Mouse (Mus musculus) hindbrain, embryonic 16.5 days (tissue): ENCODE measurements around the gene Vdr. TPM values are rescaled to one million over a fixed set of nuclear protein-coding genes. Genes with fewer than 3 reads are reported as not detected.

ENCODE experiments used
- ATAC-seq: fragments of 200-750 bp; cut with Nextera tagmentation; 2 replicates; pipeline ENCODE4 v1.8.0; 2017; ENCODE audit warnings: moderate TSS enrichment, moderate library complexity
- H3K27ac ChIP-seq: fragments of 300-500 bp; sonication (generic); 2 replicates; pipeline ENCODE4 v1.5.1; 2014; ENCODE audit warnings: low read depth, mild to moderate bottlenecking, control low read depth, low read length, moderate library complexity
- H3K27me3 ChIP-seq: fragments of 300-500 bp; sonication (generic); replicated peaks from 2 replicates; pipeline ENCODE4 v1.6.1; 2014; ENCODE audit warnings: low read length; ENCODE audit not compliant: control insufficient read depth, insufficient read depth
- H3K36me3 ChIP-seq: fragments of 300-500 bp; sonication (generic); 2 replicates; pipeline ENCODE4 v1.6.1; 2014; ENCODE audit warnings: mild to moderate bottlenecking, low read length, moderate library complexity, mixed read lengths; ENCODE audit not compliant: control insufficient read depth, insufficient read depth
- H3K4me1 ChIP-seq: fragments of 300-500 bp; sonication (generic); 2 replicates; pipeline ENCODE4 v1.6.1; 2014; ENCODE audit warnings: low read depth, low read length; ENCODE audit not compliant: control insufficient read depth, insufficient read depth
- H3K4me2 ChIP-seq: fragments of 300-500 bp; sonication (generic); 2 replicates; pipeline ENCODE4 v1.6.1; 2014; ENCODE audit warnings: mild to moderate bottlenecking, low read length, control low read depth, moderate library complexity
- H3K4me3 ChIP-seq: fragments of 300-500 bp; sonication (generic); 2 replicates; pipeline ENCODE4 v1.5.1; 2014; ENCODE audit warnings: mild to moderate bottlenecking, low read length, control low read depth, moderate library complexity
- H3K9ac ChIP-seq: fragments of 300-500 bp; sonication (generic); 2 replicates; pipeline ENCODE4 v1.6.1; 2014; ENCODE audit warnings: low read depth, mild to moderate bottlenecking, control low read depth, low read length, moderate library complexity
- H3K9me3 ChIP-seq: fragments of 300-500 bp; sonication (generic); 2 replicates; pipeline ENCODE4 v1.6.1; 2014; ENCODE audit warnings: mild to moderate bottlenecking, low read length, moderate library complexity; ENCODE audit not compliant: control insufficient read depth
- WGBS: fragments of 180-500 bp; shearing (Covaris S2); extraction: QIAGEN DNeasy Blood & Tissue Kit; methylation state at CpG from one replicate; pipeline ENCODE4 v1.1.7; 2014; 5-methylcytosine and 5-hydroxymethylcytosine counted together
- polyA plus RNA-seq: library from polyadenylated mRNA; unstranded; fragments of >200 nt; fragmentation: Nextera tagmentation; extraction: Ambion mirVana; gene quantifications from 2 replicates; pipeline ENCODE4 v1.2.1, GENCODE M21; 2015

The Vdr gene
- polyA plus RNA-seq, 1 experiment from 2014 or later: 0.26 TPM

DNA sequence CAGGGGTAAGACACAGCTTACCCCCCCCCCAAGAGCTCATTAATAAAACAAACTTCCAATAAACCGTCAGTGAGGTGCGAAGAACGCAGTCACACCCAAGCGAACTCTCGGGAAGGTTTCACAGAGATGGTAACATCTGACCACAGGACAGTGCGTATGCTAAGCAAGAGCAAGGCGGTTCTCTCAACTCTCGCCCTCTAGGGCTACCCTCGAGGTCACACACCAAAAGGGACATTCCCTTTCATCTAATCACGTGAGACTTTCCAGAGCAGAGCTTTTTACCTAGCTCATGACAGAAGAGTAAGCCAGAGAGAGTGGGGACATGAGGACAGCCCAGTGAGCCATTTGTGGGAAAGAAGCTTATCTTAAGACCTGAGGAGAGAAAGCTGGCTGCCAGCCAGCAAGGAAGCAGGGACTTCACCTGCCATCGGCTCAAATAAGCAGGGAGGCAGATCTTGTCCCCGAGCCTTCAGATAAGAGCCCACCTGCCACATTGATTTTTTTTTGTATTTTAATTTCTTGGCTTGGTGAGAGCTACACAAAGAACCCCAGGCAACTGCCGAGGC lies 18.9 kb upstream of the Vdr start:
- Histone ChIP-seq H3K27me3 (no peaks in the 10 kb centered on the region), H3K9me3 (no peaks in the 10 kb centered on the region), H3K4me3 (no peak overlapping the region), H3K4me2 (no peak overlapping the region), H3K36me3 (no peaks in the 10 kb centered on the region), H3K27ac (no peak overlapping the region), H3K9ac (no peak overlapping the region), H3K4me1 (no peaks in the 10 kb centered on the region)
- no peak for ATAC-seq
- 67% methylated on average over 13 of the region's 13 CpGs for WGBS

DNA sequence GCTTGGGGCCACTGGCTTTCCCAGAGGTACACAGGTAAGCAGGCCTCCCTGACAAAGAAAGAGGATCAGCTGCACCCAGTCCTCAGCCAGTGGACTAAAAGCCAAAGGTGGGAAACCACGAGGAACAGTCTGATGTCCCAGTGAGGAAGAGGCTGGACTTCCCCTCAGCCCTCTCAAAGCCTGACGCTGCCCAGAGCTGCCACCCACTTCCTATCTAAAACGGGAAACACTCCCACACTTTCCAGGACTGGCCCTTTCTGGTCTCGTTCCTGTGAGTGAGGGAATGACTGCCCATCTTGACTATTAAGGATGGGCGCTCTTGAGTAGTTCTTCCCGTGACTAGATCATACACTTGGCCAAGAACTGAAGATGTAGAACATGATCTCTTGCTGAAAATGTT lies 17.4 kb upstream of the Vdr start:
- no peak overlapping the region for H3K4me3 ChIP-seq
- H3K9ac ChIP-seq: no peak overlapping the region
- ATAC-seq: no peak
- H3K9me3 ChIP-seq: no peaks in the 10 kb centered on the region
- H3K36me3 ChIP-seq: no peaks in the 10 kb centered on the region
- no peak overlapping the region for H3K4me2 ChIP-seq
- no peak overlapping the region for H3K27ac ChIP-seq
- no peaks in the 10 kb centered on the region for H3K4me1 ChIP-seq
- WGBS: 86% methylated on average over 6 of the region's 6 CpGs
- H3K27me3 ChIP-seq: no peaks in the 10 kb centered on the region

DNA sequence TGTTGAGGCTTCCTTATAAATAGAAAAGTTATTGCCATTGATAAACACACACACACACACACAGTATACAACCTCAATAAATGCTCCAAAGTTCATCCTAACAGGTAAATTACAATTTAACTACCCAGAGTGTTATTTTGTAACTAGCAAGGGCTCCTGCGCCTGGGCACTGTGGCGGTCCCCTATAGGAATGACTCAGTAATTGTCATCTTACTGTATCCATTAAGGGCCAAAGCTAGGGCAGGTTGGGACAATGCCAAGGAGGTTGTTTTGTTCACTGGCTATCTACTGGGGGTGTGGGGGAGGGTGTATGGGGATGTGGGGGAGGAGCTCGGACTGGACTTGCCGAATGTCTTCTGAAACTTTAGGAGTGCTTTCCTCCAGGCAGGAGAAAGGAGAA lies 16.6 kb upstream of the Vdr start:
- no peak for ATAC-seq
- no peaks in the 10 kb centered on the region for H3K9me3 ChIP-seq
- H3K4me2 ChIP-seq: no peak overlapping the region
- no peaks in the 10 kb centered on the region for H3K27me3 ChIP-seq
- H3K27ac ChIP-seq: no peak overlapping the region
- H3K4me1 ChIP-seq: no peaks in the 10 kb centered on the region
- no peak overlapping the region for H3K4me3 ChIP-seq
- H3K36me3 ChIP-seq: no peaks in the 10 kb centered on the region
- H3K9ac ChIP-seq: no peak overlapping the region
- 69% methylated on average over 4 of the region's 4 CpGs for WGBS

DNA sequence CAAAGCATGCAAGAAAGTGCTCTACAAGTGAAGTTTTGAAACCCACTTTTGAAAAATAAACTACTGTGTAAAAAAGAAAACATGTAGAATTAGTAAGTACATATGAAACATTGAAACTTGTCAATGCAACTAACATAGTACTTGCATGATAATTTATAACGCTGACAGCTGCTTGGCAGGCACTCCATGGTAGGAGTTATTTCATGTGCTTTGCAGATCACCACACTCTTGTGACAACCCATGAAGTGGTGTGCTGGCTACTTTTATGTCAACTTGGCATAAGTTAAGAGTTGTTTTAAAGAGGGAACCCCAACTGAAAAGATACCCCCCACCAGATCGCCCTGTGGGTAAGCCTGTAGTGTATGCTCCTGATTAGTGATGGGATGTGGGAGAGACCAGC lies 12.0 kb upstream of the Vdr start:
- Histone ChIP-seq H3K4me2 (no peak overlapping the region), H3K4me1 (no peaks in the 10 kb centered on the region), H3K27ac (no peak overlapping the region), H3K9ac (no peak overlapping the region), H3K9me3 (no peaks in the 10 kb centered on the region), H3K4me3 (no peak overlapping the region), H3K27me3 (no peaks in the 10 kb centered on the region), H3K36me3 (no peaks in the 10 kb centered on the region)
- ATAC-seq: no peak
- WGBS: 85% methylated on average over 2 of the region's 2 CpGs

DNA sequence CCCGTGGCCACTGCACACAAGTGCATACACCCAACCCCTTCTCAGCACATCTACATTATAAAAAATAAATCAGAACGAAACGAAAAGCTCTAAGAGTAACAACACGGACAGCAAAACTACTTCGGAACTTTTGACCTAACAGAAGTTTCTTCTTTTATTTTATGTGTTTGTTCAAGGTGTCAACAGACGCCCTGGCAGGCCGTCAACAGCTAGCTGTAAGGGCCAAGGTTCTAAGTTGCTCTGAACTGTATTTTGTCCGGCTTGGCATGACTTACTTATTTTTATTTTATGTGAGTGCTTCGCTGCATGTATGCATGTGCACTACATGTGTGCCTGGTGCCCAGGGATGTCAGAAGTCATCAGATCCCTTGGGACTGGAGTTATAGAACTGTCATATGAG lies 11.4 kb upstream of the Vdr start:
- Histone ChIP-seq H3K27ac (no peak overlapping the region), H3K4me2 (no peak overlapping the region), H3K9ac (no peak overlapping the region), H3K27me3 (no peaks in the 10 kb centered on the region), H3K9me3 (no peaks in the 10 kb centered on the region), H3K4me1 (no peaks in the 10 kb centered on the region), H3K4me3 (no peak overlapping the region), H3K36me3 (no peaks in the 10 kb centered on the region)
- 94% methylated on average over 9 of the region's 9 CpGs for WGBS
- no peak for ATAC-seq

DNA sequence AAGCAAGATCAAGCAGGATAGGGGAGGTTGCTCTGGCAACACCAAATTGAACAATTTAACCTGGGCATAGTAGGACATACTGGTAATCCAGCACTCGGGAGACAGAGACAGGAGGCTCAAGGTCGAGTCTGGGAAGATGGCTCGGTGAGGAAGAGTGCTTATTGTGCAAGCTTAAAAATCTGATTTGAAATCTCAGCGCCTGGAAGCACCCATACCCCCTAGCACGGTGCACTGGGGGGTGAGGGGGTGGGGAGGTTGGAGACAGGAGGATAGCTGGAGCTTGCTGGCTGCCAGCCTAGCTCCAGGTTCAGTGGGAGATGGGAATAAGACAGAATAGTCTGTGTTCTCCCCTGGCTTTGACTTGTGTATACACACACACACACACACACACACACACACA lies 9.9 kb upstream of the Vdr start:
- H3K9ac ChIP-seq: no peak overlapping the region
- no peaks in the 10 kb centered on the region for H3K4me1 ChIP-seq
- no peaks in the 10 kb centered on the region for H3K9me3 ChIP-seq
- no peak overlapping the region for H3K27ac ChIP-seq
- H3K36me3 ChIP-seq: no peaks in the 10 kb centered on the region
- H3K4me3 ChIP-seq: no peak overlapping the region
- no peak for ATAC-seq
- H3K4me2 ChIP-seq: no peak overlapping the region
- WGBS: 73% methylated on average over 5 of the region's 5 CpGs
- no peaks in the 10 kb centered on the region for H3K27me3 ChIP-seq

DNA sequence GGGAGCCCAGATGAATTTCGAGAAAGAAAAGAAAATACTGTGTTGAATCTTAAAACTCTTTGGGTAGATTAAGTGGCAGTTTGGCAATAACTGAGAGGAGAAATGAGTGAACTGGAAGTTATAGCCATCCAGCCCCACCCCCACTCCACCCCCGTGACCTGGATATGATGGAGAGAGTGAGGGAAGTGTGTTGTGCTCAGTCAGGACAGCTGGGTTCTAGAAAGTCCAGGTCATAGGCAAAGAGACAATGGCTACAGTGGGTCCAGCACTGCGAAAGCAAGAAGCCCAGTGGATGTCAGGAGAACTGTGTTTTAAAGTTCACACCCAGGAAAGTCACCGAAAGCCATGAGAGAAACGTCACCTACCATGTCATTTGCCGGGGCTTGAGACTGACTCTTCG lies 8.8 kb upstream of the Vdr start:
- H3K36me3 ChIP-seq: no peaks in the 10 kb centered on the region
- 92% methylated on average over 7 of the region's 7 CpGs for WGBS
- no peak for ATAC-seq

DNA sequence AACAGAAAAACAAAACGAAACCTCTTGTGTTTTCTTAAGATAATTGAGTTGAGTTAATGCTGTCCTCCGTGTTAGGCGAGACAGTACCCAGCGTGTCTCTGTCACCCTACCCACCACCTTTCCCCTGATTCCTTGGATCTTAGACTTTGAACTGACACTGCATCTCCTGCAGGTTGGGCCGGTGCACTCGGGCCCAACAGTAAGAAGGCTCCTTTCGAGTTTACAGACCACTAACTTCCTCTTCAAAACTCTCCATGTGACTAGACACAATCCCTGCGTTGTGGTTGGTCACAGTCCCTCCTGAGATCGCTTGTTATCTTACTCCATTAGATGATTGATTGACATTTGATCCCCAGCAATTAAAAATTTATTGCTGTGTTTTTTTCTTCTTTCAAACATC lies 7.6 kb upstream of the Vdr start:
- Histone ChIP-seq H3K9me3 (no peaks in the 10 kb centered on the region), H3K4me1 (no peaks in the 10 kb centered on the region), H3K9ac (no peak overlapping the region), H3K27ac (no peak overlapping the region), H3K36me3 (no peaks in the 10 kb centered on the region), H3K27me3 (no peaks in the 10 kb centered on the region), H3K4me3 (no peak overlapping the region), H3K4me2 (no peak overlapping the region)
- ATAC-seq: no peak
- 86% methylated on average over 9 of the region's 9 CpGs for WGBS

More for the DNA sequence above, 8.8 kb upstream of the Vdr start:
- no peaks in the 10 kb centered on the region for H3K27me3 ChIP-seq
- H3K9ac ChIP-seq: no peak overlapping the region
- no peak overlapping the region for H3K27ac ChIP-seq
- no peaks in the 10 kb centered on the region for H3K9me3 ChIP-seq
- H3K4me1 ChIP-seq: no peaks in the 10 kb centered on the region
- no peak overlapping the region for H3K4me2 ChIP-seq
- no peak overlapping the region for H3K4me3 ChIP-seq

DNA sequence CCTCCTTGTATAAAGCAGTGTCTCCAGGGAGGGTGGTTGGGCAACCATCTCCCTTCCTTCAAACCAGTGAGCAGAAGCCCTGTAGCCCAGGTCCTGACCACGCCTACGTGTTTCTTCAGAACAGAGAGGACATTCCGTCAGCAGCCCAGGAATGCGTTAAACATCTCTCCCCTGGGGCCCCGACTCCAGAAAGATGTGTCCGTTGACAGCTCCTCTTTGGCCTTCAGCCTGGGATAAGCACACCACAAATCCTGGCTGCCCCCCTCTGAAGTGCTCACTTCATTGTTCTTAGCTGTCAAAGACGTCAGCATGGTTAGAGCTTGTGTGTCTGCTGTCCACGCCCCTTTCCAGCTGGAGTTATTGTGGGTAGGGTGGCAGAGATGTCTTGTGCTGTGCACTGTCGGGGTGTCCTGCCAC lies 3.9 kb upstream of the Vdr start:
- no peak overlapping the region for H3K4me3 ChIP-seq
- no peak for ATAC-seq
- H3K27me3 ChIP-seq: 0 out of 2 replicates have a peak, but pooled peaks cover 4% of the 10 kb centered on the region
- no peak overlapping the region for H3K9ac ChIP-seq
- 9% methylated on average over 9 of the region's 9 CpGs for WGBS
- H3K4me2 ChIP-seq: no peak overlapping the region
- H3K9me3 ChIP-seq: no peaks in the 10 kb centered on the region
- H3K27ac ChIP-seq: no peak overlapping the region
- H3K4me1 ChIP-seq: no peaks in the 10 kb centered on the region
- no peaks in the 10 kb centered on the region for H3K36me3 ChIP-seq
